Mouse (Mus musculus) adrenal gland, postnatal 36 days (tissue): ENCODE data around the gene Gm9945. TPM values are rescaled to one million over a fixed set of nuclear protein-coding genes. Genes with fewer than 3 reads are reported as not detected.

ENCODE experiments used
- DNase-seq, 2 experiments: peaks; one replicate each; pipeline ENCODE4 v3.0.0; 2021; ENCODE audit warnings: mixed read lengths in 1 of 2
- total RNA-seq, 2 experiments: library from RNA; stranded (reverse); gene quantifications; 2 replicates each; pipeline ENCODE4 v1.2.3; 2021

Gm9945 gene
- total RNA-seq, 2 experiments from 2014 or later = not detected

- peak in 1 of 2 experiments; percentile 20 for DNase-seq
Observed at GRCm38 (mm10) chr11:53461727-53462126, 18.2 kb upstream of the Gm9945 start.

DNA sequence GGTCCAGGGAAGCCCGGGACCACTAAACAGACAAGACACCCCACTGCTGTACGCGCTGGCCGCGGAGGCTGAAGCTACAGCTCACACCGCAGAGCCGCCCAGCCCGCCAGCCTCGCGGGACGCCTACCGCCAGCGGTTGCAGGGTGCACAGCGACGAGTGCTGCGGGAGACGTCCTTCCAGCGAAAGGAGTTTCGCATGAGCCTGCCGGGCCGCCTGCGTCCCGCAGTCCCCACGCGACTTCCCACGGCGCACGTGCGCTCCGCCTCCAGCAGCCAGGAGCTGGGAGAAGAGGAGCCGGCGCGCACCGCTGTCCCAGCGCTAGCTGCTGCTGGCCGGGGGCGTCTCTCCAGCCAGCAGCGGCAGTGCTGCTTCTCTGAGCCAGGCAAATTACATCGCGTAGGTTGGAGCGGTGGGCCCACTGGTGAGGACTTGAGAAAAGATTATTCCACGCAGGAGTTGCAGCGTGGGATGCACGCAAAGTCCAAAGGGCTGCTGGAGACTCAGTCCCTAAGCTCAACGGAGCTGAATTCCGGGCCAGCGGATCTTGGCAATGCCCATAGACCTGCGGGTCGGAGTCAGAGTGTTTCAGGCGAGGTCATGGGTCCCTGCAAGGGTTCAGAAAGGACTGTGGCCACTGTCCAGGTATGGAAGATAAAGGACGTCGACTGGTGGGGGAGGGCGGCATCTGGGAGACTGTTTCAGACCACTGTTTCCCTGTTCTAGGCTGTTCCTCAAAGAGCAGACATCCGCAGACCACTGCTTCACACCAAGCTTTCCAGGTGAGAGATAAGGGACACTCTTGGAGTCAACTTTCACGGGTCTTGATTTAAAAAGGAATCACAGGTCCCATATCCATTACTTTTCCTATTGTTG, 16.2 kb upstream of the Gm9945 start:
- peak; percentile 31 to 43 for DNase-seq

GRCm38 (mm10) chr11:53466231-53466971, 13.6 kb upstream of the Gm9945 start:
- peak; percentile 83 to 90 for DNase-seq

DNA sequence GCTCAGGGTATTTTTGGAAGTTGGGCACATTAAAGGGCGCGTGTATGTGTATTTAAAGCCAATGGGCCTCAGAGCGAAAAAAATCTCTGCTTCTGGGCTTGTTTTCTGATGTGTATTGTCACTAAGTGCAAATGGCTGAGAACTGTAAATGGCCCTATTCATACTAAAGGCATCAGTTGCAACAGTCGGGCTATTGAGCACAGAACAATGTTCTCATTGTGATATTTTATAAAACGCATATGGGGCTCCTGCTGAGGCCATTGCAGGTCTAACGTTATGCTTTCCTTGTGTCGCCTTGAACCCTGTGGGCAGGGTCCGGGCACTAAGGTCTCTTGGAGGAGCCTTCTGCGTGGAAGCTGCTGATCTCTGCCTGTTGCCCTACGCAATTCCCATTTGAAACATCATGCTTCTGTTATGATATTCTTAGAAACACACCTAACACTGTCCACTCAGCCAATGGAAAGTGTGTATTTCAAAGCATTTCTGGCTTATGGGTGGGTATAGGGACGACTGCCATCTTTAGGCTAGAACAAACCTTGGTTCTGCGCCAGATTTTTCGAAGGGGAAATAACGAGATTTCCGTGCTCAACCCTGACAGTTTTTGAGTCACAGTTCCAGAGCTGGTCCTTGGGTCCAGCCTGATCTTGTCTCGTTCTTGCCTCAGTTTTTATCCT, 10.5 kb upstream of the Gm9945 start:
- DNase-seq = peak in 1 of 2 experiments; percentile 39

DNA sequence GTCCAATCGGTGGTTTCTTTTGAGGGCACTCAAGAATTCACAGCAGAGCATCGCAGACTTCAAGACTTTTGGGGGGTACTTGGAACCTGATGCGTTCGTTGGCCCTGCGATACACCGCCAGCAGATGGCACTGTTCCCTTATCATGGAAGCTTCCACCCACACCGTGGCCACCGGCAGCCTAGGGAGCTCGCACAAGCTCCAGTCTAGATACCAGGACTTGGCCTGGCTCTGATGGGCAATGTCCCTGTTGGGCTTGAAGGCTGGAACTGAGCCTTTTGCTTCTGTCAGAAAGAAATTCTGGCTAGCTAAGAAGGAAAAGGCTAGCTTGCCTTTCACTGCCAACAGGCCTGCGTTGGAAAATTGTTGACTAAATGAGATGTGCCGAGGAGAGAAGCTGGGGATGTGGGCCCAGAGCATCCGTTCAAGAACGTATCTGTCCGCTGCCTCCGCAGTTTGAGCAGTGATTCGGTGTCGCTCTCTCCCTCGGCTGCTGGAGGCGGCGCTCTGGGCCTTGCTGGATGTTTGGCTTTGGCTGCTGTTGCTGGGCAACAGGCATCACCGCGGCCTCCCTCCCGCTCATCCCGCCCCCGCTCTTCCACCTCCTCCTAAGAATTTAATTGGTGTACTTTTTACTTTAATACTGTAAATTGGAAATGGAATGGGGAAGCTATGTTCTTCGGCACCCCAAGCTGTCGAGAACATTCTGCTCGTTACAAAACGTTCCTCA, 9.8 kb upstream of the Gm9945 start, which contains the start of gene Gm9837:
TSS of gene Gm9837 (minus strand) at position 512 of the 728 bp plus-strand sequence.
- DNase-seq = peak; percentile 91 to 92

DNA sequence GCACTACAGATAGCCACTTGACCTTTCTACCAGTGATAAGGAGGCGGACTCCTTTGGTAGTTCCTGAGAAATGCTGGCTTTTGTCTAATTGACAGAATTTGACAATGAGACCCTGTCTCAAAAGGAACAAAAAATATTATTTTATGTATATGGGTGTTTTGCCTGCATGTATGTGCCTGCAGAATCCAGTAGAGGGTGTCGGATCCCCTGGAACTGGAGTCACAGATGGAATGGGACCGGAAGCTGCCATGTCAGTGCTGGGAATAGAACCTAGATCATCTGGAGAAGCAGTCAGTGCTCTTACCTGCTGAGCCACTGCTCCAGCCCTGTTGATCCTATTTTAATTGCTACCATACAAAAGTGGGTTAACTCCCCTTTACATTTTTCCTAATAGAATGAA, 7.3 kb upstream of the Gm9945 start:
- DNase-seq = no peak

DNA sequence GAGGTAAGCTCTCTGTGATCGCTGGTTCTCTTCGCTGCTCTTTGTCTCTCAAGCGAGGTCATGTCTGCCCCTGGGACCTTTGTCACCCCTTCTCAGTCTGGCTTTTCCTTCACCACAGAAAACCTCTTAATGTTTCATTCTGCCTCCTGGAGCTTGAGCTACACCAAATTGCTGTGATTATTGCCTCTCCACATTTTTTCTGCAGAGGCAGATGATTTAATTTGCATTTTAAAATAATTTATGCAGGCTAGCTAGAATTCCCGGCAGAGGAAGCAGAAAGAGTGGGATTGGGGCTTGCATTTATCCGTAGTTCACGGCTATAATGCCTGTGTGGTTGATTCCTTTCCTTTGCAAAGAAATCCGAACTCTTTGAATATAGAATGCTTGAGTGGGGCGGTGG, 4.3 kb upstream of the Gm9945 start:
- DNase-seq = no peak

- DNase-seq = no peak
Observed at GRCm38 (mm10) chr11:53477833-53478232, 2.1 kb upstream of the Gm9945 start.

DNA sequence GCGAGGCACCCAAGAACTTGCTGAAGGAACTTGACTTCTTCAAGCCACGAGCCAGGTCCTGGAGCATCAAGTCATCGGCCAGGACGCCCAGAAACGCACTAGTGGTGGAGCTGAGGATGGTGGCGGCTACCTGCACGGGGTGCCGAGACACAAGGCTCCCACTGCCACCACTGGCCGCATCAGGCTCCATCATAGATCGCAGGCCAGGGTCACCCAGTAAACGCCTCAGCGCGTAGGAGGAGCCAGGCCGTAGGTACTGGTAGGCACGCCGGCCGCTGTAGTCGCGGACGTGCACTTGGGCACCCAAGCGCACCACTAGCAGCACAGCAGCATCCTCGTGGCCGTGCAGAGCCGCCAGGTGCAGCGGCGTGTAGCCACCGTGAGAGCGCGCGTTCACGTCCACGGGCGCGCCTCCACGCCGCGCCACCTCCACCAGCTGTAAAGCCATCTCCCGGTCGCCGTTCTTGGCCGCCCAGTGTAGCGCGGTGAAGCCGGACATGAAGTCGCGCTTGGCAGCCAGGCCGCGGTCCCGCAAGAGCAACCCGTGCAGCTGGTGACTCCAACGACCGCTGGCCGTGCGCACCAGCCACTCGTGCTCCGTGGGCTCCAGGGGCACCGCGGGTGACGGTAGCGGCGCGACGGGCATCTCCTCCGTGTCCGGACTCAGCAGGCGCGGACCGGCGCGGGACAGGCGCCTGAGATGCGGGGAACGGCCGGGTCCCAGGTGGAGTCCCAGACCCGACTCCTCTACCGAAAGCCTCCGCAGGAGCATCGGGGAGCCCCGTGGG, 1.4 kb upstream of the Gm9945 start:
- peak in 1 of 2 experiments; percentile 25 for DNase-seq

- DNase-seq = peak in 1 of 2 experiments; percentile 32
Observed at GRCm38 (mm10) chr11:53479171-53479782, 689 bp upstream of the Gm9945 start.

- DNase-seq = no peak
Observed at GRCm38 (mm10) chr11:53481088-53481730, 1.2 kb downstream of the Gm9945 start.

GRCm38 (mm10) chr11:53483159-53483891, 3.4 kb downstream of the Gm9945 start:
- no peak for DNase-seq

GRCm38 (mm10) chr11:53485719-53486118, 5.8 kb downstream of the Gm9945 start:
- DNase-seq = no peak

DNA sequence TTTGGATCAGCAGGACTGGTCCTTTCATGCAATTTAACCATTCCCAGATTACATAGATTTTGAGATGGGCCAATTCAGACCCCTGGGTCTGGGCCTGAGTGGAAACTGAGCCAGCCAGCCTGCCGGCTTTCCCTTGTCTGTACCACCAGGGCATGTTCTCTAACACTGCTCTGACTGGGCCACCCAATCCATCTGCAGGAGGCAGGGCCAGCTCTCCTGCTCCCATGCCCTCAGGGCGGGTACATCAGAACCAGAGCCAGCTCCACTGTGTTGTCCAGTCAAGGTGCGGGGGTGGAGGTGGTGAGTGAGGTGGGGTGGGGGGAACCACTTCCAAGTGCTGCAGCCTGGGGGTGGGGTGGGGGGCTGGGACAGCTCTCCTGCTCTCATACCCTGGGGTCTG, 6.4 kb downstream of the Gm9945 start:
- DNase-seq = no peak

DNA sequence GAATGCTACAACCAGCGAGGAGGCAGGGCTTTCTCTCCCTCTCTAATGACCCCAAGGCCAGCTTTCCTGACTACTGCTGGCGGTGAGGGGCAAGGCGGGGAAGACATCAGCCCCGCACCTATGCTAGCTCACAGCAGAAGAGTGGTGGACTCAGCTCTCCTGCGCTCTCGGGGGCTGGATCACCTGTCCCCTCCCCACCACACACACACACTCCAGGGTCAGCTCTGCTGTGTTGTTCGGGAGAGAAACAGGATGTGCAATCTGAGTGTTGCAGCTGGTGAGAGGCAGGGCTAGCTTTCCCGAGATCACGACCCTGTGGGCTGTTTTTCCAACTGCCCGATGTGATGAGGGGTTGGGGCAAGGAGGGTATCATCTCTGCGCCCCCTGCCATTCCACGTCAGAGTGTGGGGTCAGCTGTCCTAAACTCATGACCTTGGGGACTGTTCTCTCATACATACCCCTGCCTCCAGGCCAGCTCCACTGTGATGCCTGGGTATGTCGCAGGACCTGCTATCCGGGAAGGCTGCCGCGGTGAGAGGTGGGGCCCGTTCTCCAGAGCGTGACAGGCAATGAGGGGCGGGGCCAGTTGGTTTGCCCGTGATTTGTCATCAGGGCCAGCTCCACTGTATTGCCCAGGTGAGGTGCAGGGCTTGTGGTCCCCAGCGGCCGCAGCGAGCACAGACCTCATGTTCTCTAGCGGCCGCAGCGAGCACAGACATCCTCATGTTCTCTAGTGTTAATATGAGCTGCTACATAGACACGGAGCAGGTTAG, 7.0 kb downstream of the Gm9945 start:
- peak; percentile 34 to 45 for DNase-seq

DNA sequence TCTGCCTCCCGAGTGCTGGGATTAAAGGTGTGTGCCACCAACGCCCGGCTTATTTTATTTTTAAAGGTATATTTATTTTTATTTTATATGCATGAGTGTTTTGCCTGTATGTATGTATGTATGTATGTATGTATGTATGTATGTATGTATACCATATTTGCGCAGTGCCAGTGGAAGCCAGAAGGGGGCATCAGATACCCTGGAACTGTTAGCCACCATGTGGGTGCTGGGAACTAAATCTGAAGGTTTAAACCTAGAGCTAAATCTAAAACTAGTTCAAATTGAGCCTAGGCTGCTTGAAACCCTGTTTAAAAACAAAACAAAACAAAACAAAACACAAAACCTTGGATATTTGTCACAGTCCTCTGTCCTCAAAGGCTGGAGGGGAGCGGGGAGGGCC, 9.0 kb downstream of the Gm9945 start:
- DNase-seq = no peak

- DNase-seq = peak in 1 of 2 experiments; percentile 43
Observed at GRCm38 (mm10) chr11:53489421-53489820, 9.5 kb downstream of the Gm9945 start.

DNA sequence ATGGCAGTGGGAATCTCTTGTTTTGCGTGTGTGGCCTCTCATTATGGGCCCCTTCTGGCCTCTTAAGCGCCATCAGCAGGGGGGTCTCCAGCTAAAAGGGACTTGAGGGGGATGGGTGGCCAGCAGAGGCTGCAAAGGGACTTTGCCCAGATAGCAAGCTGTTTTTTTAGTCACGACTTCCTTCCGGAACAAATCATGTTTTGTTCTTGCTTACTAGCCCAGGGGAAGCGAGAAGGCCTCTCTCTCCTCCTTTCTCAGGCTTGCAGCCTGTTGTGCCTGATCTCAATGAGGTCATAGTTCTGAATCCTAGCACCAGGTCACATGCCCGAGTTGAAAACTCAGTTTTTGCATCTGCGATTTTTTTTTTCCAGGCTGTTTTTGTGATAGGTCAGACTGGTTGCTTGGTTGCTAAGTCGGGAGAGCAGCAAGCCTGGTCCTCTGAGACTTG, 12.0 kb downstream of the Gm9945 start:
- no peak for DNase-seq
